Mouse (Mus musculus): ENCODE data around the gene Gorasp1. TPM values are rescaled to one million over a fixed set of nuclear protein-coding genes. Genes with fewer than 3 reads are reported as not detected.

The Gorasp1 gene
- total RNA-seq (2014; fragmentation: Nextera tagmentation), result 8.9 and 11.4 TPM in 2 replicates
- 4.8 and 7.8 TPM in 2 replicates for total RNA-seq (2017)

- ATAC-seq (replicated peaks; ENCODE audit: low FRiP score, low TSS enrichment, poor library complexity, severe bottlenecking), result peak; percentile 90
These were observed at the start of gene Gorasp1, which contains the start of gene Ttc21a for GRCm38 (mm10) chr9:119937005-119937773. TSS of gene Gorasp1 (minus strand) at chr9:119937565. TSS of gene Ttc21a (plus strand) at chr9:119937606.

DNA sequence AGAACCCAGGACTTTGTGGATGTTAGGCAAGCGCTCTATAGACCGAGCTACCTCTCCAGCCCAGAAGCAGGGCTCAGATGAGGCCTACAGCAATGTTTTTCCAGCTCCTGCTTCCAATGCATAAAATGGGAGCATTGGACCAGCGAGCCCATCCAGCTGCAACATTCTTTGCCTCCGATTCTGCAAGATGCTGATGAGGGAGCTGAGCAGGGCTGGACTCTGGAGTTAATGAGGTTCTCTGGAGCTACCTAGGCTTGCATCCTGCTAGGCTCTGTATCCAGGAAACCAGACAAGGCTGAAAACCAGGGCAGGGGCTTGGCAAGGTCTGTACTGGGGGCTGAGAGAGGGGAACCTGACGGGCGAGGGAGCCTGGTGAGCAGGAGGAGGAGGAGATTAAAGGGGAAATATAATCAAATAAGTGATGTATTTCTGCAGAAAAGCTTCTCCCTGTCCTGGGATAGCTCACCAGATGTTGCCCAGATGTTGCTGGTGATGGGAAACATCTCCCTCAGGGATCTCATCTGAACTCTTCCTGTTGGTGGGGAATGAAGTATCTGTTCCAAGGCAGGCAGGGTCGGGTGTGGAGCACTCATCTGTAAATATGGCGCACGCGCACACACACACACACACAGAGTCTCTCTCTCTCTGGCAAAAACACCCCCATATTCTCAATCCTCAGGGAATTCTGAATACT, 48.7 kb upstream of the Gorasp1 start:
- no peak for ATAC-seq (replicated peaks; ENCODE audit: low FRiP score, low TSS enrichment, poor library complexity, severe bottlenecking)

DNA sequence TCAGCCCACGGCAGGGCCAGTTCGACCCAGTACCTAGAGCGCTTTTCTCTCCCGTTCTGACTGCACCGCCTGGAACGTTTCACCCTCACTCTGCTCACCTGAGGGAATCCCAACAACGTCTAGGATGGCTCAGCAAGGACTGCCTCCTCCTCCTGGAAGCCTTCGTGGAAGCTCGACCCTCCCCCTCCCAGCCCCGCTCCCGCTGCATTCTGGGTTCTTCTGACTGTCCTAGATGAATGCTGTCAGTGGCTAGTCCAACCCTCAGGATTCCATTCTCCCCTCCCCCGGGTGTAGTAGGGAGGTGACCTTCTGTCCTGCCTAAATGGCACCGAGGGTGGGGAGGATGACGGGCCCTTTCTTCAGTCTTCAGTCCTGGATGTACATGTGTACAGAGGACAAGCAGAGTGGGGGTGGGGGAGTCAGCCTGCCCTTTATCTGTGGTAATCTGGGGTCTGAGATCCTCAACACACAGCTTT, 47.2 kb upstream of the Gorasp1 start, which contains the start of gene Csrnp1:
Csrnp1 (minus strand) TSS at position 123 of the 476 bp plus-strand sequence.
- ATAC-seq (replicated peaks; ENCODE audit: low FRiP score, low TSS enrichment, poor library complexity, severe bottlenecking), result no peak

DNA sequence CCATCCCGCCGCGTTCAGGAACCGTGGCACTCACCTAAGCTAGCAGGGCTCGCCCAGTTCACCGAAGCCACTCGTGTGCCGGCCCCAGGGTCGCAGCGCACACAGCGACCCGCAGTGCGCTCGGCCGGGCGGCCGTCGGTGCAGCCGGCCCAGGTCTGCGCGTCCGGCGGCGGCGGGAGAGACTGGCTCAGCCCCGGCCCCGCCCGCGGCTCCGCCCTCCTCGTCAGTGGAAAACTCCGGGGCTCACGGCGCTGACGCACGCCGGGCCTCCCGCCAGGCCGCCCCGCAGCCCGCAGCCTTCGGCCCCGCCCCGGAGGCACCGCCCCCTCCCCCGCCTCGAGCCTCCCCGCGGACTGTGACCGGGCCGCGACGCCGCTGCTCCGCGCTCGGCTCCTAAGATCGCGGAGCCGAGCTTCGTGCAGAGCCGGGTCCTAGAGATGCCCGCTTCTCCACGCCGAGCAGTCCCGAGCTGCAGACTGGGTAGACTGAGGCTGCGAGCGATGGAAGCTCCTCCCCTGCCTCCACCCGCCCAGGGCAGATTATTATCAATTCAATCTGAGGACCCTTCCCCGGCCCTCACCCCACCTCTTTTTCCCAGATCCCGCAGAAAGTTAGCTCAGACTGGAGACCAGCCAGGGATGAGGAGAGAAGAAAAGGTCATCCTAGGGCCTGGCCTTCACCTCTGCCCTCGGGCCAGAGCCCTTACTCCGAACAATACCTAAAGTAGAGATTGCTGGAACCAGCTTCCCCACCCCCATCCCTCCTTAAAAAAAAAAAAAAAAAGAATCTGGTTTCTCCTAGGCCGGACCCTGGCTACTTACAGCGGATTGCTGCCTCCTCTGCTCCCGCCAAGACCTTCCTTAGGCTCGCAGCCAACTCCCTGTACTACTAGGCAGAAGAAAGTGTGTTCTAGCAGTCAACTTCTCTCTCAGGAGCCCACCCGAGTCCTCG, 46.5 kb upstream of the Gorasp1 start:
- peak; percentile 39 for ATAC-seq (replicated peaks; ENCODE audit: low FRiP score, low TSS enrichment, poor library complexity, severe bottlenecking)

GRCm38 (mm10) chr9:119982956-119983551, 45.7 kb upstream of the Gorasp1 start:
- peak; percentile 13; the same call in 1 of the 2 replicates for ATAC-seq (replicated peaks; ENCODE audit: low FRiP score, low TSS enrichment, poor library complexity, severe bottlenecking)

GRCm38 (mm10) chr9:119982241-119982811, 45.0 kb upstream of the Gorasp1 start:
- ATAC-seq (replicated peaks; ENCODE audit: low FRiP score, low TSS enrichment, poor library complexity, severe bottlenecking), result peak; percentile 17

- peak; percentile 33; the same call in 1 of the 2 replicates for ATAC-seq (replicated peaks; ENCODE audit: low FRiP score, low TSS enrichment, poor library complexity, severe bottlenecking)
These were observed 44.1 kb upstream of the Gorasp1 start for GRCm38 (mm10) chr9:119981183-119982179.

- no peak for ATAC-seq (replicated peaks; ENCODE audit: low FRiP score, low TSS enrichment, poor library complexity, severe bottlenecking)
These were observed 43.4 kb upstream of the Gorasp1 start for GRCm38 (mm10) chr9:119980770-119981182.

- no peak for ATAC-seq (replicated peaks; ENCODE audit: low FRiP score, low TSS enrichment, poor library complexity, severe bottlenecking)
These were observed 42.4 kb upstream of the Gorasp1 start for GRCm38 (mm10) chr9:119979749-119980148.

DNA sequence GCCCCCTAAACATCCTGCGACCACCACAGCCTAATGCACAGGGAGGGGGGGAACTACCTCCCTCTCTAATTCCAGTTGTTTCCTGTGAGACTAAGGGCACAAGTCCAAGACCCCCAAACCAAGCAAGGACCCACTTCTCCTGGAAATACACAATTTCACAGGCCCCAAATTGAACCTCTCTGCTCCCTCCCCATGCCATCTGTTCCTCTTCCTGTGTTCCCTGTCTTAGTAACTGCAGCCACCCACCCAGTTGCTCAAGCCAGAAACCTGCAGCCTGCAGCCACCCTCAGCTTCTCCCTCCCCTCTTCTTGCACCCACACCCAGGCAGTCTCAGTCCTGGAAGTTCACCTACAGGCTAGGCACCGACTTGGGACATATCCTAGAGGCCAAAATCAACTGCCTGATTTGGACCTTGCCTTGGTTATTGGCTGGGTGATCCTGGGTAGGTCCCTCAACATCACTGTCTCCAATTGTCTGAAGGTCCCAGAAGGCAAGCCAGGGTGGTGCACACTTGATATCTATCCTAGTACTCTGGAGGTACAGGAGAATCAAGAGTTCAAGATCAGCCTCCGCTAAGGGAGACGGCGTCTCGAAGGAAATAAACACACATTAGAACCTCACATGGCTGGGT, 41.6 kb upstream of the Gorasp1 start:
- no peak for ATAC-seq (replicated peaks; ENCODE audit: low FRiP score, low TSS enrichment, poor library complexity, severe bottlenecking)

DNA sequence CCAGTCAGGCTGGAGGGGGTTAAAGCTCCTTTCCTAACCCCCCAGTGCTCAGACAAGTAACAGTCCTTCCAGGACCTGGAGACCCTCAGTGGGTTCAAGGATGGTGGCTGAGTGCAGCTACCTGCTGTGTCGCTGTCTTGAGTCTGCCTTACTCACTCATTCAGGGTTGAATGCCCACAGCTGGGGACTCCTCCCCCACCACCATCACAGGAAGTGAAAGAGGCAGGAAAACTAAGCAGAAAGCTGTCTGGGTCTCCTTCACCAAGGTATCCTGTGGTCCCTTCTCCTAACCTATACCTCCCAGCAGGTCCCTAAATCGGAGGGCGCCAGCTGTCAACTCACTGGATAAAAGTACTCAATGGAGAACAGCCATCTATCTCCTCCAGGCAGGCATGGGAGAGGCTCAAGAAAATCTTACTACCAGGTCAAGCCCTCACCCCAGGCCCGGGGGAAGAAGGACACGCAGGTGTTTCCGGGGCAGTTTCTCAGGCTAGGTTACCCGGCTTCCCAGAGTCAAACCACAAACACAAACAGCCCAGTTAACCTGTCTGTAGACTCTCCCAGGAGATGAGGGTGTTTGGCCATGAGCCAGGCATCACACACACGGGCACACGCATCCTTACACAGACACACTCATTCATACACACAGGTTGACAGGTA, 40.9 kb upstream of the Gorasp1 start:
- ATAC-seq (replicated peaks; ENCODE audit: low FRiP score, low TSS enrichment, poor library complexity, severe bottlenecking), result no peak

- ATAC-seq (replicated peaks; ENCODE audit: low FRiP score, low TSS enrichment, poor library complexity, severe bottlenecking), result no peak
These were observed 40.2 kb upstream of the Gorasp1 start for GRCm38 (mm10) chr9:119977557-119978060.

GRCm38 (mm10) chr9:119976704-119977556, 39.6 kb upstream of the Gorasp1 start:
- ATAC-seq (replicated peaks; ENCODE audit: low FRiP score, low TSS enrichment, poor library complexity, severe bottlenecking), result no peak

DNA sequence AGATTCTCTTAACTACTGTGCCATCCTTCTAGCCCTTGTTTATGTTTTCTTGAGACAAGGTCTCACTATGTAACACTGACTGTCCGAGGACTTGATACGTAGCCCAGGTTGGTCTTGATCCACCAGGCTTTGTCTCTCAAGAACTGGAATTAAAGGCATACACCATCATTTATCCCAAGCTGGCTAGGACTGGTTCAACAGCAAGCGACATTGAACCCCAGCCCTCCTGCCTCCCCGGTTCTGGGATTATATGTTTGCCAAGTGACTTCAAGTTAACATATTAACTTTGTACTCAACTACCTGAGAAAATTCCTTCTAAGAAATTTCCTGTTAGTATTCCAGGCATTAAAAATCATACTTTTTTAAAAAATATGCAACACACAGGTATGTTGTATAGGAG, 37.9 kb upstream of the Gorasp1 start:
- no peak for ATAC-seq (replicated peaks; ENCODE audit: low FRiP score, low TSS enrichment, poor library complexity, severe bottlenecking)

DNA sequence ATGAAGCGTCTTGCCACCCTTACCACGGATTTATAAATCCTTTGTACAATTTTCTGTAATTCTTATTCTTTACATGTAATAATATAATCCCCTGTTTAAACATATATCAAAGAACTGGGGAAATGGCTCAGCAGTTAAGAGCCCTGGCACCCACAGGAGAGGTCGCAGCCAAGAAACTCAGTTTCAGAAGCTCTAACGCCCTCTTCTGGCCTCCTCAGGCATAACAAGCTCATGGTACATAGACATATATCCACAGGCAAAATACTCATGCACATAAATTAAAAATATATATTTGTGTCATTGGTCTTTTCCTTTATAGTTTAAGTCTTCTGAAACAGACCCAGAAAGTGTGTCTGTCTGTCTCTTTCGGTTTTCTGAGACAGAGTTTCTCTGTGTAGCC, 37.2 kb upstream of the Gorasp1 start:
- no peak for ATAC-seq (replicated peaks; ENCODE audit: low FRiP score, low TSS enrichment, poor library complexity, severe bottlenecking)

All from megakaryocyte-erythroid progenitor cell, adult 5-6 weeks (primary cell).